Mouse (Mus musculus): ENCODE data around the gene Zfp800. TPM values are rescaled to one million over a fixed set of nuclear protein-coding genes. Genes with fewer than 3 reads are reported as not detected.

Zfp800 gene
- polyA plus RNA-seq, 1 experiment from 2014 or later: 22.8 TPM

DNA sequence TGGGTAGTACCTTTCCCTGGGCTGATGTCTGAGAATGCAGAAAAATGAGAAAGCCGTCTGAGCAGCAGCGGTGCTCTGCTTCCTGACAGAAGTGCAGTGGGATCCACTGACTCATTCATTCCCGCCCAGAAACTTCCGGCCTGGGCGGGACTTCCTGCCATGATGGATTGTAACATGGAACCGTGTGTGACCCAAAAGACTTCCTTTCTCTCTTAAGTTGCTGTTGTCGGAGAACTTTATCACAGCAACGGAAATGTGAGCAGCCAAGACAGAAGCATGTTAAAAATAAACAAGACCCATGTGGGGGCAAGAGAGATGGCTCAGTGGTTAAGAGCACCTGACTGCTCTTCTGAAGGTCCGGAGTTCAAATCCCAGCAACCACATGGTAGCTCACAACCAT, 12.2 kb upstream of the Zfp800 start:
- H3K9ac ChIP-seq (ENCODE audit: low read depth, low read length): no peak overlapping the region
- H3K4me3 ChIP-seq (ENCODE audit: low read depth, low read length): no peak overlapping the region
- H3K9me3 ChIP-seq (replicated peaks; ENCODE audit: control insufficient read depth, low read length): no peaks in the 10 kb centered on the region
- no peak overlapping the region for H3K4me2 ChIP-seq (ENCODE audit: low read depth, low read length)
- no peaks in the 10 kb centered on the region for H3K27me3 ChIP-seq (ENCODE audit: control insufficient read depth, insufficient read depth, low read depth, low read length)
- no peaks in the 10 kb centered on the region for H3K36me3 ChIP-seq (ENCODE audit: control insufficient read depth, insufficient read depth)
- H3K4me1 ChIP-seq (ENCODE audit: control insufficient read depth, low read depth, low read length): no peaks in the 10 kb centered on the region
- no peak overlapping the region for H3K27ac ChIP-seq (ENCODE audit: low read length)
- peak; percentile 58; the same call in 1 of the 2 replicates for ATAC-seq (ENCODE audit: low read depth)
- 37% methylated on average over 9 of the region's 9 CpGs for WGBS (ENCODE audit: insufficient replicate concordance)

DNA sequence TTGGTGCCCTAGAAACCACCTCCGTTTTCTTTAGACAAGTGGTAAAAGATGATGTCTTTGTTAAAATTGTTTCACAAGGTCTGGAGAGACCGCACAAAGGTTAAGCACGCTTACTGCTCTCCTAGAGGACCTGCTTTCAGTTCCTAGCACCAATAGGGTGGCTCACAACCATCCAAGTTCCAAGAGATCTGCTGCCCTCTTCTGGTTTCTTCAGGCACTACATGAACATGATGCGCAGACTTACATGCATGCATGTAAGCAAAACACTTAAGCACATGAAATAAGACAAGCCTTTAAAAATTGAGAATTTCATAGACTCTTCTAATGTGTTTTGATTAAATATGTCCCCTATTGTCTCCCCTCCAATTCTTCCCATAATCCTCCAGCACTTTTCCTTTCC, 2.0 kb upstream of the Zfp800 start:
- H3K27ac ChIP-seq (ENCODE audit: low read length): no peak overlapping the region
- no peak overlapping the region for H3K4me3 ChIP-seq (ENCODE audit: low read depth, low read length)
- H3K27me3 ChIP-seq (ENCODE audit: control insufficient read depth, insufficient read depth, low read depth, low read length): peaks cover 38% of the 10 kb centered on the region
- no peaks in the 10 kb centered on the region for H3K36me3 ChIP-seq (ENCODE audit: control insufficient read depth, insufficient read depth)
- no peak overlapping the region for H3K9ac ChIP-seq (ENCODE audit: low read depth, low read length)
- 74% methylated on average over 4 of the region's 4 CpGs for WGBS (ENCODE audit: insufficient replicate concordance)
- no peak overlapping the region for H3K4me2 ChIP-seq (ENCODE audit: low read depth, low read length)
- no peaks in the 10 kb centered on the region for H3K4me1 ChIP-seq (ENCODE audit: control insufficient read depth, low read depth, low read length)
- H3K9me3 ChIP-seq (replicated peaks; ENCODE audit: control insufficient read depth, low read length): 0 out of 2 replicates have a peak, but pooled peaks cover 3% of the 10 kb centered on the region
- ATAC-seq (ENCODE audit: low read depth): no peak

DNA sequence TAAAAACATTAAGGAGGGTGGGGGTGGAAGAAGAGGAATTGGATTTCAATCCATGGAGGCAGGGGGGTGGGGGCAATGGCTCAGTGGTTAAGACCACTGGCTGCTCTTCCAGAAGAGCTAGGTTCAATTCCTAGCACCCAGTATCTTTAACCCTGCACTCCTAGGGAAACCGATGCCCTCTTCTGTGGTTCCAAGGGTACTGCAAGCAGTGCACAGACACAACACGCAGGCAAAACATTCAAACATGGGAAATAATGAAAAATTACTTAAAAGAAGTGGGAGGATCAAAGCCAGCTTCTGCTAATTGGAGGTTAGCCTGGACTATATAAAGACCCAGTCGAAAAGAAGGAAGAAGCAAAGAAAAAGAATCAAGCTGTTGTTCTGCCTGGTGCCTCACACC, 921 bp upstream of the Zfp800 start:
- Histone ChIP-seq H3K27ac (ENCODE audit: low read length) (no peak overlapping the region), H3K9me3 (replicated peaks; ENCODE audit: control insufficient read depth, low read length) (0 out of 2 replicates have a peak, but pooled peaks cover 3% of the 10 kb centered on the region), H3K36me3 (ENCODE audit: control insufficient read depth, insufficient read depth) (no peaks in the 10 kb centered on the region), H3K27me3 (ENCODE audit: control insufficient read depth, insufficient read depth, low read depth, low read length) (peaks cover 38% of the 10 kb centered on the region), H3K4me2 (ENCODE audit: low read depth, low read length) (no peak overlapping the region), H3K4me3 (ENCODE audit: low read depth, low read length) (no peak overlapping the region), H3K9ac (ENCODE audit: low read depth, low read length) (no peak overlapping the region), H3K4me1 (ENCODE audit: control insufficient read depth, low read depth, low read length) (no peaks in the 10 kb centered on the region)
- ATAC-seq (ENCODE audit: low read depth): no peak
- WGBS (ENCODE audit: insufficient replicate concordance): 65% methylated on average over 3 of the region's 3 CpGs

DNA sequence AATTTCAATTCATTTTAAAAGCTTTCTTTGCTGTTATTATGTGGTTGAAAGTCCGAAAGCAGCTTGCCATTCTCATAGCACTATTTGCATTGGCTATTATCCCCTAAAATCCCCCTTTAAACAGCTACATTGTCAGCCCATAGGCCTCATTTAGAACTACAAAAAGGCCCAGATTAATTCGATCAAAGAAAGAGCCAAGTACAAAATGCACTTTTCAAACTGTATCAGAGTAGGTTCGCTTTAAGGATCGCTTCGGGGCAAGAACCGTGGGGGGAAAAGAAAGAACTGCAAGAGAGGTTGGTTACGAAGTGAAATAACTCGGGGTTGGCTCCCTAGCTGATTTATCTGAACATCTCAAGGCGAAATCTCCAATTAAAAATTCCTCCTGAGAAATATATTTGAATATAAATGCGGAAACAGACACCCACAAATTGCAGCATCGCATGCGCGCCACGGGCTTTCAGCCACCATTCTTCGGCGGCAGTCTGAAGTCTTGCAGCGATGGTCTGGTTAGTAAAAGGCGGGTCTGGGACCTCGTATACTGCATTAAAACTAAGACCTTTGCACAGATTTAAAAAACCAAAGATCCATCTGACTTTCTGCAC, 850 bp downstream of the Zfp800 start:
- no peaks in the 10 kb centered on the region for H3K4me1 ChIP-seq (ENCODE audit: control insufficient read depth, low read depth, low read length)
- no peak overlapping the region for H3K27ac ChIP-seq (ENCODE audit: low read length)
- no peak overlapping the region for H3K9ac ChIP-seq (ENCODE audit: low read depth, low read length)
- ATAC-seq (ENCODE audit: low read depth): no peak
- H3K4me2 ChIP-seq (ENCODE audit: low read depth, low read length): peak overlapping the region; percentile 57
- 0 out of 2 replicates have a peak, but pooled peaks cover 3% of the 10 kb centered on the region for H3K9me3 ChIP-seq (replicated peaks; ENCODE audit: control insufficient read depth, low read length)
- H3K27me3 ChIP-seq (ENCODE audit: control insufficient read depth, insufficient read depth, low read depth, low read length): peaks cover 38% of the 10 kb centered on the region
- H3K36me3 ChIP-seq (ENCODE audit: control insufficient read depth, insufficient read depth): no peaks in the 10 kb centered on the region
- 4% methylated on average over 19 of the region's 19 CpGs for WGBS (ENCODE audit: insufficient replicate concordance)
- H3K4me3 ChIP-seq (ENCODE audit: low read depth, low read length): peak overlapping the region; percentile 44

DNA sequence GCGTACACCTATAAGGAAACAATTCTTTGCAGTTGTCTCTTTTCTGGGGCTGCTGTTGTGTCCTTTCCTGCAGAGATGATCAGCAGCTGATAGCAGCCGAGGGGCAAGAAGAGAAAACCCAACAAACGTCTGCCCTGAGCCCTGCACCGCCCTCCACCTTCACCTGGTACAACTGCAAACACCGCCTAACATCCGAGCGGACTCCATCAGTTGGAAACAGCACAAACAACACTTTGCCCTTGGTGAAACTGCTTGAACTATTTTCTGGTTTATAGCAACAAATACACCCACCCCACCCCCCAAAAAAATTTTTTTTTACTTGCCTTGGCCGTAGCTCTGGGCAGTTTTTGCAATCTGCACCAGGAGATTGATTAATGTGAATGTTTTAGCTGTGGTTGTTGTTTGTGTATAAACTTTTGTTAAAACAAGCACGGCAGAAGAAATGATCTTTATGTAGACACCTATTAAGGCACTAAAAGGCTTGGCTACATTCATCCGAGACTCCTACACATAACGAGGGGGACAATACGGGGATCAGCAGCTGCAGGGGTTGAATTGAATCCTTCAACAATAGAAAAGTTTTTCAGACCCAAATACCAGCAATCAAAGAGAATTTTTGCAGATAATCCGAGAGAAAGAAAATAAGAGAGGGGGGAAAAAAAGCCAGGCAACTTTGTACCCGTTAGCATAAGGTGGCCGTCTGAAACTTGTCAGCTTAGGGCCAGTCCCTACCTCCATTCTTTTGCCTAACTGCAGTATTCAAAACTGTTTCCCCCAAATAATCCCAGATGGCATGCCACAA, 1.6 kb downstream of the Zfp800 start:
- Histone ChIP-seq H3K27ac (ENCODE audit: low read length) (no peak overlapping the region), H3K4me1 (ENCODE audit: control insufficient read depth, low read depth, low read length) (no peaks in the 10 kb centered on the region), H3K36me3 (ENCODE audit: control insufficient read depth, insufficient read depth) (no peaks in the 10 kb centered on the region), H3K4me3 (ENCODE audit: low read depth, low read length) (no peak overlapping the region), H3K9ac (ENCODE audit: low read depth, low read length) (no peak overlapping the region), H3K9me3 (replicated peaks; ENCODE audit: control insufficient read depth, low read length) (0 out of 2 replicates have a peak, but pooled peaks cover 3% of the 10 kb centered on the region), H3K27me3 (ENCODE audit: control insufficient read depth, insufficient read depth, low read depth, low read length) (peaks cover 38% of the 10 kb centered on the region), H3K4me2 (ENCODE audit: low read depth, low read length) (no peak overlapping the region)
- no peak for ATAC-seq (ENCODE audit: low read depth)
- 35% methylated on average over 15 of the region's 15 CpGs for WGBS (ENCODE audit: insufficient replicate concordance)

DNA sequence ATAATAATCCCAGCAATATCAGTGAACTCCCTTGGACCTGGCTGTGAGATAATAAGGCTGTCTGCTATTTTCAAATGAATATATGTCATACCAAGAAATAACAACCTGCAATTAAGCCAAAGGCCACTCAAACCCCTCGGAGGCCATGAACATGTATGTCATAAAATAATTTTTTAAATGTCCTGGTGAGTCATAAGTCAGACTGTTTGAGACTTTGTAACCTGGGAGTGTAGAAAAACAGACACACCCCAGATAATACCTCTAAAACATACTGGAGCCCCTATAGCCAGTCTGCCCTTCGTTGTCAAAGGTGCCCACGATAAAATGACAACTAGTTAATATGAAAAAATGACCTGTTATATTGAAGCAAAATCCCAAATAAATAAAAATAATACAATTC, 8.8 kb downstream of the Zfp800 start:
- H3K9ac ChIP-seq (ENCODE audit: low read depth, low read length): no peak overlapping the region
- no peak overlapping the region for H3K4me3 ChIP-seq (ENCODE audit: low read depth, low read length)
- no peak for ATAC-seq (ENCODE audit: low read depth)
- no peak overlapping the region for H3K27ac ChIP-seq (ENCODE audit: low read length)
- H3K36me3 ChIP-seq (ENCODE audit: control insufficient read depth, insufficient read depth): no peaks in the 10 kb centered on the region
- no peaks in the 10 kb centered on the region for H3K4me1 ChIP-seq (ENCODE audit: control insufficient read depth, low read depth, low read length)
- no peak overlapping the region for H3K4me2 ChIP-seq (ENCODE audit: low read depth, low read length)
- 77% methylated on average over 3 of the region's 3 CpGs for WGBS (ENCODE audit: insufficient replicate concordance)
- H3K27me3 ChIP-seq (ENCODE audit: control insufficient read depth, insufficient read depth, low read depth, low read length): no peaks in the 10 kb centered on the region
- H3K9me3 ChIP-seq (replicated peaks; ENCODE audit: control insufficient read depth, low read length): no peaks in the 10 kb centered on the region

DNA sequence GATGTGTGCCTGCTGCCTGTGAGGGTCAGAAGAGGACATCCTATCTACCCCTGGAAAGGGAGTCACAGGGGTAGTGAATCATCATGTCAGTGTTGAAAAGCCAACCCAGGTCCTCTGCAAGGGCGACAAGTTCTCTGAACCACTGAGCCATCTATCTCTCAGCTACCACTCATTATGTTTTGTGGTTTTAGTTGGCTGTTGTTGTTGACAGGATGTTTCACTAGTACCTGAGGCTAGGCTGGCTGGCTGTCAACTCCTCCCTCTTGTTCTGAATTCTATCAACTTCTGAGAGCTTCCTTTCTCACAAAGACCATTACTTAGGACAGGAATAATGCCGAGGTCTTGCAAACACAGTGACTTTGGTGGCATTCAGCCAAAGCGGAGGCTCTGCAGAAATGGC, 12.6 kb downstream of the Zfp800 start:
- Histone ChIP-seq H3K27me3 (ENCODE audit: control insufficient read depth, insufficient read depth, low read depth, low read length) (no peaks in the 10 kb centered on the region), H3K4me3 (ENCODE audit: low read depth, low read length) (no peak overlapping the region), H3K4me2 (ENCODE audit: low read depth, low read length) (no peak overlapping the region), H3K4me1 (ENCODE audit: control insufficient read depth, low read depth, low read length) (no peaks in the 10 kb centered on the region), H3K36me3 (ENCODE audit: control insufficient read depth, insufficient read depth) (no peaks in the 10 kb centered on the region), H3K9ac (ENCODE audit: low read depth, low read length) (no peak overlapping the region), H3K27ac (ENCODE audit: low read length) (no peak overlapping the region), H3K9me3 (replicated peaks; ENCODE audit: control insufficient read depth, low read length) (no peaks in the 10 kb centered on the region)
- ATAC-seq (ENCODE audit: low read depth): no peak
- 61% methylated on average over 3 of the region's 3 CpGs for WGBS (ENCODE audit: insufficient replicate concordance)

DNA sequence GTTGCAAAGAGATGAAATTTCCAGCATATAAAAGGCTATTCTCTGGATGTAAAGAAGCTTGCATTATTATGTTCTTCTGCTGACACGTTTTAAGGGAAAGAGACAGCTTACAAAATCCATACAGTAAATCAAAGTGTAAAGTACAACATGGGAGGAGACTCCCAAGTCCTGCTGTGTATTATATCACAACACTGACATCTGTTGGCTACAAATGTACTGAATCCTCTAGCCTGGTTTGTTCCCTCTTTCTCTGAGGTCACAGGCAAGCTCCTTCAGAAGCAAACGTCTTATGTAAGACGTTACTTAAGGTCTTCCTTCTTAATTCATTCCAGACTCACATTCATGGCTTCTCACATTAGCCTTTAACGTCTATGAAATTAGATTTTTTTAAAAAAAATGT, 15.8 kb downstream of the Zfp800 start:
- H3K9me3 ChIP-seq (replicated peaks; ENCODE audit: control insufficient read depth, low read length): no peaks in the 10 kb centered on the region
- H3K4me3 ChIP-seq (ENCODE audit: low read depth, low read length): no peak overlapping the region
- no peak overlapping the region for H3K4me2 ChIP-seq (ENCODE audit: low read depth, low read length)
- no peak for ATAC-seq (ENCODE audit: low read depth)
- H3K9ac ChIP-seq (ENCODE audit: low read depth, low read length): no peak overlapping the region
- H3K27me3 ChIP-seq (ENCODE audit: control insufficient read depth, insufficient read depth, low read depth, low read length): no peaks in the 10 kb centered on the region
- WGBS (ENCODE audit: insufficient replicate concordance): 27% methylated on average over 4 of the region's 4 CpGs
- no peaks in the 10 kb centered on the region for H3K36me3 ChIP-seq (ENCODE audit: control insufficient read depth, insufficient read depth)
- no peak overlapping the region for H3K27ac ChIP-seq (ENCODE audit: low read length)
- no peaks in the 10 kb centered on the region for H3K4me1 ChIP-seq (ENCODE audit: control insufficient read depth, low read depth, low read length)

DNA sequence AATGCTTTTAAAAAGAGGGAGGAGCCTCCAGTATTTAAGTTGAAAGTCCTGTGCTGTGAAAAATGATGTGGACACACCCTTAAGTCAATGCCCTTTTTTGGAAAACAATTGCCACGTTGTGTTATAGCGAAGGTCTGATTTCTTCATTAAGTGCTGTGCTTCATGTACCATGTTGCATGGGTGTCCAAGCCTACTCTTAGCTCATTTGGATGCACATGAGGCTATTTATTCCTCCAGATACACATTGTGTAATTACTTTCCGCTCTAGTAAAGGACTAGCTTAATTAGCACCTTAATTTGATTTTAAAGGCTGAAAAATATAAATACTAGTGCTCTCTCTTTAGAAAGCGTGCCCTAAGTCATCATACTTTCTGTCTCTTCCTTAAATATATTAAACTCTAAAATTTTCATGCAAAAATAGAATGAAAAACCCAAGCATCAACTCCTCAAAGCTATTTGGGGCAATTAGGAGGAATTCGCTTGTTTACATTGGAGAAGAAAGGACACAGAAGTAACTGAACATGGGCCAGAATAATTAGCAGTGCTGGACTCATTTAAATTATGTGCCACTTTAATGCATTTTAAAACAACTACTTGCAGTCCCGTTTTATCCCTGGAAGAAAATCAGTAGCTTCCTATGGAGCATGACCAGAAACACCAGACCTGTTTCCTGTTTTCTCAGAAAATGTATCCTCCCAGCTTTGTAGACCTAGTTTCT, 27.7 kb downstream of the Zfp800 start:
- H3K27ac ChIP-seq (ENCODE audit: low read length): no peak overlapping the region
- no peak overlapping the region for H3K9ac ChIP-seq (ENCODE audit: low read depth, low read length)
- H3K4me2 ChIP-seq (ENCODE audit: low read depth, low read length): no peak overlapping the region
- 55% methylated on average over 6 of the region's 6 CpGs for whole genome bisulfite sequencing (ENCODE audit: insufficient replicate concordance)
- no peak for ATAC-seq (ENCODE audit: low read depth)
- no peaks in the 10 kb centered on the region for H3K27me3 ChIP-seq (ENCODE audit: control insufficient read depth, insufficient read depth, low read depth, low read length)
- no peaks in the 10 kb centered on the region for H3K9me3 ChIP-seq (replicated peaks; ENCODE audit: control insufficient read depth, low read length)
- H3K4me1 ChIP-seq (ENCODE audit: control insufficient read depth, low read depth, low read length): no peaks in the 10 kb centered on the region
- no peaks in the 10 kb centered on the region for H3K36me3 ChIP-seq (ENCODE audit: control insufficient read depth, insufficient read depth)
- no peak overlapping the region for H3K4me3 ChIP-seq (ENCODE audit: low read depth, low read length)
